Mouse (Mus musculus) erythroblast, embryonic 14.5 days (primary cell): ENCODE results near the gene Meis3. TPM values are rescaled to one million over a fixed set of nuclear protein-coding genes. Genes with fewer than 3 reads are reported as not detected.

Experiments
- H3K27me3 ChIP-seq: 2 replicates; pipeline ENCODE4 v1.6.1; 2012; ENCODE audit warnings: inconsistent platforms; ENCODE audit not compliant: control insufficient read depth
- H3K36me3 ChIP-seq: 2 replicates; pipeline ENCODE4 v1.6.1; 2012; ENCODE audit warnings: mild to moderate bottlenecking, inconsistent platforms; ENCODE audit not compliant: control insufficient read depth
- H3K4me1 ChIP-seq: 2 replicates; pipeline ENCODE4 v1.6.1; 2012; ENCODE audit warnings: inconsistent platforms; ENCODE audit not compliant: control insufficient read depth
- H3K4me3 ChIP-seq: replicated peaks from 2 replicates; pipeline ENCODE3; 2012; ENCODE audit warnings: moderate library complexity, mild to moderate bottlenecking, inconsistent platforms
- H3K9me3 ChIP-seq: 2 replicates; pipeline ENCODE4 v1.6.1; 2012; ENCODE audit warnings: low read length, inconsistent platforms, mixed read lengths; ENCODE audit not compliant: control insufficient read depth
- GATA1 ChIP-seq: IDR thresholded peaks from 2 replicates; pipeline ENCODE4 v1.6.1; 2012; ENCODE audit warnings: low read length, inconsistent platforms, mixed read lengths
- TAL1 ChIP-seq: IDR thresholded peaks from 3 replicates; pipeline ENCODE4 v1.6.1; 2012; ENCODE audit warnings: low read length, inconsistent platforms, mixed read lengths
- polyA plus RNA-seq: library from polyadenylated mRNA; stranded (reverse); fragments of >175 nt; gene quantifications from 2 replicates; pipeline ENCODE4 v1.2.3, GENCODE M21; 2012

Meis3 gene
- polyA plus RNA-seq, 1 experiment: 0.07 TPM

- no peaks in the 10 kb centered on the region for H3K9me3 ChIP-seq
- H3K36me3 ChIP-seq: peaks cover 10% of the 10 kb centered on the region
- TF ChIP-seq GATA1: no peak
- TF ChIP-seq TAL1: no peak
- peak within 1 kb of the TSS; percentile 82 for H3K4me3 ChIP-seq
- H3K27me3 ChIP-seq: no peaks in the 10 kb centered on the region
- H3K4me1 ChIP-seq: peaks cover 24% of the 10 kb centered on the region
Measured at GRCm38 (mm10) chr7:16221582-16222272, 46.8 kb downstream of the Meis3 start, which contains the start of gene Dhx34. Gene Dhx34 (minus strand): TSS chr7:16222037.

- Histone ChIP-seq H3K9me3 (peaks cover 17% of the 10 kb centered on the region), H3K4me3 (no peak overlapping the region), H3K4me1 (no peaks in the 10 kb centered on the region), H3K36me3 (no peaks in the 10 kb centered on the region), H3K27me3 (no peaks in the 10 kb centered on the region; the same call in 1 of the 2 replicates)
- TF ChIP-seq GATA1: no peak
- no peak for TF ChIP-seq TAL1
Measured at GRCm38 (mm10) chr7:16229869-16230268, 55.0 kb downstream of the Meis3 start.

Other genes with a start within 250 kb of the Meis3 start
- gene Nop53, start 229.0 kb upstream of the Meis3 start, polyA plus RNA-seq: 50.4 and 62.3 TPM in 2 replicates
- gene Ehd2, start 207.5 kb upstream of the Meis3 start, polyA plus RNA-seq: 0.09 and 0.13 TPM in 2 replicates
- 2.1 TPM in 2 replicates for gene Bicra, start 127.2 kb upstream of the Meis3 start, polyA plus RNA-seq
- gene Zfp541, start 113.3 kb upstream of the Meis3 start, polyA plus RNA-seq: 0.01 TPM in 1 of 2 replicates, not detected in the other
- gene Napa, start 76.6 kb upstream of the Meis3 start, polyA plus RNA-seq: 42.0 and 85.6 TPM in 2 replicates
- gene Kptn, start 55.2 kb upstream of the Meis3 start, polyA plus RNA-seq: 1.3 and 2.1 TPM in 2 replicates
- not detected in 2 replicates for gene Slc8a2, start 45.3 kb upstream of the Meis3 start, polyA plus RNA-seq
- gene Dhx34, start 46.9 kb downstream of the Meis3 start, polyA plus RNA-seq: 1.7 and 2.0 TPM in 2 replicates
- gene C5ar2, start 69.1 kb downstream of the Meis3 start, polyA plus RNA-seq: 0.02 and 0.04 TPM in 2 replicates
- gene C5ar1, start 84.5 kb downstream of the Meis3 start, polyA plus RNA-seq: 0.02 TPM in 1 of 2 replicates, not detected in the other
- 7.8 and 7.9 TPM in 2 replicates for gene Inafm1, start 98.5 kb downstream of the Meis3 start, polyA plus RNA-seq
- 6.3 and 7.0 TPM in 2 replicates for gene Ccdc9, start 111.7 kb downstream of the Meis3 start, polyA plus RNA-seq
- gene Bbc3, start 133.3 kb downstream of the Meis3 start, polyA plus RNA-seq: 63.0 and 92.9 TPM in 2 replicates
- gene Sae1, start 212.7 kb downstream of the Meis3 start, polyA plus RNA-seq: 1.8 and 2.0 TPM in 2 replicates
- 12.0 and 13.6 TPM in 2 replicates for gene Zc3h4, start 225.8 kb downstream of the Meis3 start, polyA plus RNA-seq